Mouse (Mus musculus) adrenal gland, adult 8-10 months (tissue): ENCODE results near the gene Mroh3. TPM values are rescaled to one million over a fixed set of nuclear protein-coding genes. Genes with fewer than 3 reads are reported as not detected.

Source experiments
- DNase-seq: peaks from one replicate; pipeline ENCODE4 v3.0.0; 2022
- total RNA-seq, 4 experiments: library from RNA; stranded (reverse); gene quantifications; 2 replicates each; pipeline ENCODE4 v1.2.4; 2022

Gene Mroh3
- total RNA-seq, 4 experiments from 2014 or later, result not detected

GRCm38 (mm10) chr1:136228328-136229039 is 15.9 kb upstream of the Mroh3 start:
- DNase-seq, result peak; percentile 50

GRCm38 (mm10) chr1:136227870-136228269 is 15.2 kb upstream of the Mroh3 start:
- DNase-seq, result peak; percentile 66

- DNase-seq, result no peak
Observed at GRCm38 (mm10) chr1:136226626-136227025, 14.0 kb upstream of the Mroh3 start.

- no peak for DNase-seq
Observed at GRCm38 (mm10) chr1:136225846-136226245, 13.2 kb upstream of the Mroh3 start.

GRCm38 (mm10) chr1:136223758-136224342 is 11.2 kb upstream of the Mroh3 start:
- no peak for DNase-seq

GRCm38 (mm10) chr1:136222386-136222785 is 9.8 kb upstream of the Mroh3 start:
- no peak for DNase-seq

- no peak for DNase-seq
Observed at GRCm38 (mm10) chr1:136220037-136220871, 7.6 kb upstream of the Mroh3 start.

GRCm38 (mm10) chr1:136214304-136214703 is 1.7 kb upstream of the Mroh3 start:
- no peak for DNase-seq

GRCm38 (mm10) chr1:136190033-136190432 is 22.6 kb downstream of the Mroh3 start:
- DNase-seq, result no peak

GRCm38 (mm10) chr1:136179511-136180001 is 33.1 kb downstream of the Mroh3 start:
- DNase-seq, result no peak

- no peak for DNase-seq
Observed at GRCm38 (mm10) chr1:136178741-136179140, 33.9 kb downstream of the Mroh3 start.

GRCm38 (mm10) chr1:136177085-136177484 is 35.5 kb downstream of the Mroh3 start:
- DNase-seq, result no peak

- no peak for DNase-seq
Observed at GRCm38 (mm10) chr1:136175183-136175582, 37.4 kb downstream of the Mroh3 start.

- DNase-seq, result no peak
Observed at GRCm38 (mm10) chr1:136174101-136174606, 38.5 kb downstream of the Mroh3 start.

- DNase-seq, result no peak
Observed at GRCm38 (mm10) chr1:136172696-136173095, 39.9 kb downstream of the Mroh3 start.

GRCm38 (mm10) chr1:136170109-136170508 is 42.5 kb downstream of the Mroh3 start:
- DNase-seq, result peak; percentile 42

- DNase-seq, result no peak
Observed at GRCm38 (mm10) chr1:136167657-136168056, 45.0 kb downstream of the Mroh3 start.

- DNase-seq, result no peak
Observed at GRCm38 (mm10) chr1:136165436-136165835, 47.2 kb downstream of the Mroh3 start.

- DNase-seq, result no peak
Observed at GRCm38 (mm10) chr1:136161333-136161921, 51.2 kb downstream of the Mroh3 start.

- no peak for DNase-seq
Observed at GRCm38 (mm10) chr1:136160930-136161329, 51.7 kb downstream of the Mroh3 start.

GRCm38 (mm10) chr1:136160297-136160696 is 52.3 kb downstream of the Mroh3 start:
- no peak for DNase-seq

- DNase-seq, result no peak
Observed at GRCm38 (mm10) chr1:136159830-136160229, 52.8 kb downstream of the Mroh3 start.

- DNase-seq, result no peak
Observed at GRCm38 (mm10) chr1:136156951-136157350, 55.7 kb downstream of the Mroh3 start.
